ENCODE assay signal across 9 mouse cellular contexts in genomic region chr12:111089145-111089544, GRCm38 (mm10). TPM values are rescaled to one million over a fixed set of nuclear protein-coding genes. Genes with fewer than 3 reads are reported as not detected.
DNase-seq lines count a peak whose midpoint lies in the region; ATAC-seq and TF ChIP-seq lines count a peak whose summit lies in the region.
"Had no signal": no experiment of that assay in that cellular context is flagged by ENCODE, and none has a peak within 500 bp of the region (broad histone marks: within the 10 kb centered on the region; RNA-seq: fewer than 3 reads in every experiment).

No protein-coding gene starts in this region.

- no peak overlapping the region for H3K9ac ChIP-seq in neural tube, embryonic 14.5 days (replicated peaks; ENCODE audit: low read depth, low read length)
- H3K9ac ChIP-seq in midbrain, postnatal 0 days (replicated peaks; ENCODE audit: low read length, poor library complexity, severe bottlenecking): 0 out of 2 replicates have a peak overlapping the region, but pooled peaks have one; percentile 0

- no peaks in the 10 kb centered on the region for H3K36me3 ChIP-seq in neural tube, embryonic 14.5 days (ENCODE audit: control insufficient read depth, insufficient read depth, low read length)
- 0 out of 2 replicates have a peak, but pooled peaks cover 4% of the 10 kb centered on the region for H3K36me3 ChIP-seq in midbrain, postnatal 0 days (ENCODE audit: insufficient read depth, low read length)

- ATAC-seq in neural tube, embryonic 14.5 days (ENCODE audit: low read depth): no peak
- no peak for ATAC-seq in midbrain, postnatal 0 days (ENCODE audit: low FRiP score)
- no peak for ATAC-seq in megakaryocyte-erythroid progenitor cell, adult 5-6 weeks (replicated peaks; ENCODE audit: low FRiP score, low TSS enrichment, poor library complexity, severe bottlenecking)

- no peak overlapping the region for H3K4me3 ChIP-seq in neural tube, embryonic 14.5 days (ENCODE audit: low read depth, low read length)
- no peak overlapping the region for H3K4me3 ChIP-seq in midbrain, postnatal 0 days (ENCODE audit: low read depth, low read length)
- H3K4me3 ChIP-seq: erythroblast, embryonic 14.5 days had no signal

- no peaks in the 10 kb centered on the region for H3K9me3 ChIP-seq in neural tube, embryonic 14.5 days (ENCODE audit: control insufficient read depth, low read length)
- H3K9me3 ChIP-seq in midbrain, postnatal 0 days (ENCODE audit: low read length): no peaks in the 10 kb centered on the region

- 73% methylated on average over 7 of the region's 7 CpGs for WGBS in neural tube, embryonic 14.5 days
- 50% methylated on average over 7 of the region's 7 CpGs for WGBS in midbrain, postnatal 0 days

- H3K4me1 ChIP-seq in neural tube, embryonic 14.5 days (ENCODE audit: control insufficient read depth, insufficient read depth, low read length): no peaks in the 10 kb centered on the region; the same call in 1 of the 2 replicates
- H3K4me1 ChIP-seq in midbrain, postnatal 0 days (ENCODE audit: insufficient read depth, low read length): no peaks in the 10 kb centered on the region

- peak overlapping the region; percentile 34; the same call in 1 of the 2 replicates for H3K27ac ChIP-seq in neural tube, embryonic 14.5 days (ENCODE audit: low read depth, low read length)
- peak overlapping the region; percentile 39; the same call in 1 of the 2 replicates for H3K27ac ChIP-seq in midbrain, postnatal 0 days (ENCODE audit: low read depth, low read length)

- no peak for TF ChIP-seq CTCF in midbrain, postnatal 0 days (IDR thresholded peaks at IDR 0.05)

- DNase-seq in adrenal gland, postnatal 10 days: peak; percentile 31
- DNase-seq in adrenal gland, postnatal 36 days: no peak
- DNase-seq in neural tube, embryonic 10.5 days (ENCODE audit: extremely low spot score, low spot score): no peak
- DNase-seq in kidney, adult 9 months: peak; percentile 59
- DNase-seq in midbrain, postnatal 0 days (ENCODE audit: low spot score): no peak
- no peak for DNase-seq in frontal cortex, adult 2 months (ENCODE audit: extremely low spot score in 1 of 2, low spot score in 1 of 2)

- H3K4me2 ChIP-seq in neural tube, embryonic 14.5 days (ENCODE audit: low read depth, low read length): no peak overlapping the region
- H3K4me2 ChIP-seq in midbrain, postnatal 0 days (ENCODE audit: low read depth, low read length, poor library complexity, severe bottlenecking): no peak overlapping the region

- H3K27me3 ChIP-seq in neural tube, embryonic 14.5 days (ENCODE audit: control insufficient read depth, insufficient read depth, low read length): no peaks in the 10 kb centered on the region
- H3K27me3 ChIP-seq in midbrain, postnatal 0 days (ENCODE audit: insufficient read depth, low read length): no peaks in the 10 kb centered on the region

RNA-seq across cellular contexts. Expression of gene Rcor1, which starts 50.0 kb away (rescaled TPM):
- 10 to 100 TPM; 38.5 to 39.2 TPM for total RNA-seq in adrenal gland, postnatal 10 days (2021)
- total RNA-seq in adrenal gland, postnatal 36 days (2021): 10 to 100 TPM; 44.1 to 67.8 TPM
- polyA plus RNA-seq in neural tube, embryonic 14.5 days (2014; fragmentation: Nextera tagmentation; extraction: Ambion mirVana): 7.4 and 9.1 TPM in 2 replicates
- 11.3 and 14.9 TPM in 2 replicates for total RNA-seq in midbrain, postnatal 0 days (2014; rRNA removed)
- 2.5 and 2.7 TPM in 2 replicates for polyA plus RNA-seq in midbrain, postnatal 0 days (2015; fragmentation: Nextera tagmentation; extraction: Ambion mirVana)
- 56.7 and 73.4 TPM in 2 replicates for total RNA-seq in megakaryocyte-erythroid progenitor cell, adult 5-6 weeks (2014; fragmentation: Nextera tagmentation)
- 44.1 and 55.3 TPM in 2 replicates for total RNA-seq in megakaryocyte-erythroid progenitor cell, adult 5-6 weeks (2017)
- polyA plus RNA-seq in frontal cortex, adult 2 months (2012; rRNA removed): 13.4 and 14.4 TPM in 2 replicates

Comparison
In these comparisons a context has a peak if more than half of its experiments do, and no peak if none do; other contexts are left out.
1. DNase-seq: peak in adrenal gland, postnatal 10 days (single experiment) and kidney, adult 9 months (single experiment); none in adrenal gland, postnatal 36 days (0 of 2), neural tube, embryonic 10.5 days (single experiment), midbrain, postnatal 0 days (single experiment) and frontal cortex, adult 2 months (0 of 2).